Mouse (Mus musculus): ENCODE measurements around the gene Mettl8. TPM values are rescaled to one million over a fixed set of nuclear protein-coding genes. Genes with fewer than 3 reads are reported as not detected.
A peak's percentile ranks its signal among the peaks of the same experiment; 100 is the strongest.

The Mettl8 gene
- total and polyA plus RNA-seq, 3 experiments, result 2.4 to 13.4 (median 13.2) TPM

DNA sequence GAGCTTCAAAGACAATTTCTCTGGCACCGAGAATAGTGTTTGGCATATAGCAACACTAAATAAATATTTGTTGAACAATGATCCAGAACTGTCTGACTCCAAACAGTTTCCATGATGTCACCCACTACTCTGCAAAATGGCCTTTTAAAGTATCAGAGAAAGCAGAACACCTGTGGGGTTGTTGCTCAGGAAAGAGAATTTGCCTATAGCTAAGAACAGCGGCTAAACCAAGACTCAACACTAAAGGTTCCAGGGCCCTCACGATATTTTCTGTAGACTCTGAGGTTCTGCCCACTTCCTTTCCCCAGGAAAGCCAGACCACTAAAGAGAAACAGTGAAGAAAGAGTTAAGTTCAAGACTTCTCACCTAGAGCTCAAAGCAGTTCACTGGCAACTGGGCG lies 122.4 kb downstream of the Mettl8 start:
- DNase-seq, result no peak

GRCm38 (mm10) chr2:70930631-70931288 lies 124.6 kb downstream of the Mettl8 start:
- peak; percentile 24 for DNase-seq

DNA sequence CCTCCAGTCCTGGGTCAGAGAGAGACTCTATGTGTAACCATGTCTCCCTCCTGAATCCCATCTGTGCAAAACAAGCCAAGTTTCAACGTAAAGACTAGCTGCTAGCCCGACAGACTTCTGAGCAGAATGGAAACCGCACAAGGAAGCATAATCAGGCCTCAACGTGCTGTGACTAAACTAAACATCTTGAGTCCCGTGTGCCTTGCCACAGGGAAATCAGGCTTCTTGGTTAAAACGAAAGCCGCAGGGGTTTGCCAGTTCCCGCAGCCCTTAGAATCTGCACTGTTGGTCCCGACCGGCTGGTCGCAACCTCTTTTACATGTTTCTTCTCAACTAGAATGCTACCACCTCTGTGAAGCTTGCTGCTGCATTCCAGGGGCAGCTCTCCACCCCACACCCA lies 125.7 kb downstream of the Mettl8 start:
- no peak for DNase-seq

DNA sequence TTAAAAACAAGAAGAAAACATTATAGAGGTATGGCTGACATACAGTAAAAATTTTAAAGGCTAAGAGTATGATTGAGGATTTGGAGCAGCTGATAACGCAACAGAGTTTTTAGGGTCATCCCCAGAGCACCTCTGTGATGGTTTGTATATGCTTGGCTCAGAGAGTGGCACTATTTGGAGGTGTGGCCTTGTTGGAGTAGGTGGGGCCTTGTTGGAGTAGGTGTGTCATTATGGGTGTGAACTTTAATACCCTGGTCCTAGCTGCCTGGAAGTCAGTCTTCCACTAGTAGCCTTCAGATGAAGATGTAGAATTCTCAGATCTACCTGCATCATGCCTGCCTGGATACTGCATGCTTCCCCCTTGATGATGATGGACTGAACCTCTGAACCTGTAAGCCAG lies 131.3 kb downstream of the Mettl8 start:
- DNase-seq, result no peak

DNA sequence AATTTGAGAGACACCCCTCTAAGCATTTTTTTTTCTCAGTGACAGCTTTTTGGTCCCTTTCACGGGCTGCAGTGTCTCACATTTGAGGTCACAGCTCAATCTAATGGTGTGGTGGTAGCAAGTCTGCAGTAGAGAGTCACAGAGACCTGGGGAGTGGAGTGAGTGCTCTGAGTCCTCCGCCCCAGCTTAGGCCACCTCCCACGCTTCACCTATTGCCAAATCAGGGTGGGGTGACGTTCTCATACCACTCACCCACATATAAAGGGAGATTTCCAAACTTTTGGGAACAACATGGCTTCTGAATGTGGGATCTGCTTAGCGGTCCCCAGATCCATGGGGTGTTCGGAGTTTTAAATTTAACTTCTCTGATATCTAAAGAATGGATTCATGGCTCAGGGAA lies 132.6 kb downstream of the Mettl8 start:
- DNase-seq, result no peak

DNA sequence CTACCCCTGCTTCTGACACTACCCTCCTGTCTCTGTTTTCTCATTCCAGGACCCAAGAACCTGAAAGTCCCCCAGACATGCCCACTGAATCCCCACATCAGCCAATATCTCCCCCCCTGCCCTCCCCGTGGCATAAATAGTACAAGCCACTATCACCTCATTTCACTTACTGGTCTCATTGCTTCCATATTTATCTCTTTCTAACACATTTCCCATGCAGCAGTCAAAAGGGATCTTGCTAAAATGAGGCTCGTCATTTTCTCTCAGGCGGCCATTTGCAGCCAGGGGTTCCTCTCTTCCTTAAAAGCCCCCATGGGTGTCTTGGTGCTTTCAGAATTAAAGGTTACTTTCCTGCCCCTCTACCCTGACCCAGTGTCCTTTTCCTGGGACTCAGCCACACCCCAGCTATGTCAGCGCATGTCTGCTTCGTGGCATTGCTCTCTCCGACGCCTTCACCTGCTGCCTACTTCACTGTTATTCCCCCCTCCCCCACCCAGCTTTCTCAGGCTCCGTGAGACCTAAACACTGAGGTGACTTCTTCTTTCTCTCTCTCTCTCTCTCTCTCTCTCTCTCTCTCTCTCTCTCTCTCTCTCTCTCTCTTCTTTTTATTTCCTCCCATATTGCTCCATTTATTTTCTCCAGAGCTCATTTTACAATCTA lies 134.3 kb downstream of the Mettl8 start:
- no peak for DNase-seq

GRCm38 (mm10) chr2:70919913-70920522 lies 135.4 kb downstream of the Mettl8 start:
- peak; percentile 61 for DNase-seq

DNA sequence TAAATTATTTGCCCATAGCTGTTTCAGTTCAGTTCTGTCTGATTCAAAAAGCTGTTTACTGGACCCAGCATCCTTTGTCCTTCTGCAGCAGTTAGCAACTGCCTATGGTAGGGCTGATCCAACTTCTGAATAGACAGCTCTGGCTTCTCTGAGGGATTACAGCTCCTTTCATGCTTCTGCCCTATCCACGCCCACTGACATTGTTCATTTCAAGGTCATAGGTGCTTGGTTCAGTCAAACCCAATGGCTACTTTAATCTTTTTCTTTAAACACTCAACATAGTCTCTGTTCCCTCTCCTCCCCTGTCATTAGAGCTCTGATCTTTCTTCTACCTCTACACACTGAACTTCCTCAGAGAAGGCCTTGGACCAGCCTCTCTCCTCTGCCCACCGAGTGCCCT lies 136.9 kb downstream of the Mettl8 start:
- no peak for DNase-seq

Other genes starting within 250 kb of the Mettl8 start
- 10 to 100 TPM; 60.9 to 61.1 TPM for gene Tlk1, start 229.9 kb downstream of the Mettl8 start, total RNA-seq (2021)
- gene Tlk1, start 229.9 kb downstream of the Mettl8 start, polyA plus RNA-seq (2012; rRNA removed), result 3.1 TPM in 2 replicates
- gene Dcaf17, start 255 bp downstream of the Mettl8 start, total RNA-seq (2021), result 10 to 100 TPM; 11.1 to 11.9 TPM
- 3.6 and 3.7 TPM in 2 replicates for gene Dcaf17, start 255 bp downstream of the Mettl8 start, polyA plus RNA-seq (2012; rRNA removed)
- gene Cybrd1, start 62.3 kb upstream of the Mettl8 start, total RNA-seq (2021), result 1 to 10 TPM; 1.0 to 1.2 TPM
- gene Cybrd1, start 62.3 kb upstream of the Mettl8 start, polyA plus RNA-seq (2012; rRNA removed), result 0.21 and 0.22 TPM in 2 replicates
- gene Dync1i2, start 156.1 kb upstream of the Mettl8 start, total RNA-seq (2021), result 100 to 1,000 TPM in 1 of 2 experiments, 10 to 100 TPM in 1; 93.0 to 102 TPM
- 3.1 and 4.8 TPM in 2 replicates for gene Dync1i2, start 156.1 kb upstream of the Mettl8 start, polyA plus RNA-seq (2012; rRNA removed)